Mouse (Mus musculus): ENCODE data around the gene Myocos. TPM values are rescaled to one million over a fixed set of nuclear protein-coding genes. Genes with fewer than 3 reads are reported as not detected.

Myocos gene
- polyA plus RNA-seq, 1 experiment = not detected

DNA sequence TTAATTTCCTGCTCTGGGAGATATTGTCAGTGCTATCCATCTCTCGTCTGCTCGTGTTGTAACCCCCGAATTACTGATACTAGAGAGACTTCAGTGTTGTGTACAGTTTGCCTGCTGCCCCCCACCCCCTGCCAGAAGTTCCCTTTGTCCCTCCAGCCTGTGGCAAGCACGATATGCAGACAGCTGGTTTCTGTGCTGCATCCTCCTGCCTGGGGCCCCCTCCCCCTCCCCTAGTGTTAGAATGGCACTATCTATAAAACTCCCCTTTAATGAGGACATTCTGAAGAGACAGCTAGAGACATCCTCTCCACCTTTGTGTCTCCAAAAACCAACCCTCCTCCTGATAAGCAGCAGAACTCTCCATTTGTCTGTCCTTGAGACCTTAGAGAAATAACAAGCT, 34.1 kb downstream of the Myocos start:
- Histone ChIP-seq H3K79me2 (ENCODE audit: control insufficient read depth, insufficient read depth) (no peaks in the 10 kb centered on the region), H3ac (ENCODE audit: control insufficient read depth, insufficient read length) (no peak overlapping the region), H3K27me3 (ENCODE audit: control insufficient read depth, insufficient read depth, insufficient read length) (no peaks in the 10 kb centered on the region), H3K36me3 (ENCODE audit: control insufficient read depth, insufficient read depth) (no peaks in the 10 kb centered on the region), H3K4me2 (ENCODE audit: low read depth) (no peak overlapping the region), H3K4me3 (no peak overlapping the region)
- no peak for TF ChIP-seq CEBPB (IDR thresholded peaks at IDR 0.05; ENCODE audit: insufficient read depth, poor library complexity, severe bottlenecking)
- TF ChIP-seq SRF (IDR thresholded peaks at IDR 0.05; ENCODE audit: control insufficient read depth, insufficient read length, low read depth) = no peak
- no peak for TF ChIP-seq POLR2AphosphoS2 (IDR thresholded peaks at IDR 0.05; ENCODE audit: insufficient read length, low read depth)
- no peak for TF ChIP-seq TCF12 (IDR thresholded peaks at IDR 0.05; ENCODE audit: insufficient read depth, poor library complexity, severe bottlenecking)
- no peak for TF ChIP-seq TCF3 (IDR thresholded peaks at IDR 0.05; ENCODE audit: insufficient read length, low read depth)
- TF ChIP-seq POLR2A (IDR thresholded peaks at IDR 0.05; ENCODE audit: insufficient read length, low read depth) = no peak
- TF ChIP-seq MAX (IDR thresholded peaks at IDR 0.05; ENCODE audit: low read depth) = no peak
- TF ChIP-seq MYOG (IDR thresholded peaks at IDR 0.05; ENCODE audit: control insufficient read depth in 1 of 3, insufficient read depth in 1 of 3, insufficient read length in 2 of 3, low read depth in 2 of 3) = no peak
- TF ChIP-seq USF1 (IDR thresholded peaks at IDR 0.05; ENCODE audit: low read depth) = no peak
- TF ChIP-seq REST (IDR thresholded peaks at IDR 0.05; ENCODE audit: insufficient read depth, insufficient read length) = no peak
- no peak for TF ChIP-seq E2F4 (IDR thresholded peaks at IDR 0.05; ENCODE audit: insufficient read depth)
- TF ChIP-seq MYOD1 (IDR thresholded peaks at IDR 0.05; ENCODE audit: control insufficient read depth in 1 of 3, insufficient read length in 2 of 3, low read depth in 2 of 3) = no peak

- H3K79me2 ChIP-seq (ENCODE audit: control insufficient read depth, insufficient read depth) = no peaks in the 10 kb centered on the region
- no peak overlapping the region for H3K4me2 ChIP-seq (ENCODE audit: low read depth)
- no peak overlapping the region for H3ac ChIP-seq (ENCODE audit: control insufficient read depth, insufficient read length)
- no peaks in the 10 kb centered on the region for H3K36me3 ChIP-seq (ENCODE audit: control insufficient read depth, insufficient read depth)
- no peak overlapping the region for H3K4me3 ChIP-seq
- TF ChIP-seq MYOG (IDR thresholded peaks at IDR 0.05; ENCODE audit: control insufficient read depth in 1 of 3, insufficient read depth in 1 of 3, insufficient read length in 2 of 3, low read depth in 2 of 3) = no peak
- TF ChIP-seq CEBPB (IDR thresholded peaks at IDR 0.05; ENCODE audit: insufficient read depth, poor library complexity, severe bottlenecking) = no peak
- TF ChIP-seq MYOD1 (IDR thresholded peaks at IDR 0.05; ENCODE audit: control insufficient read depth in 1 of 3, insufficient read length in 2 of 3, low read depth in 2 of 3) = no peak
- TF ChIP-seq MAX (IDR thresholded peaks at IDR 0.05; ENCODE audit: low read depth) = no peak
- no peak for TF ChIP-seq POLR2AphosphoS2 (IDR thresholded peaks at IDR 0.05; ENCODE audit: insufficient read length, low read depth)
- no peak for TF ChIP-seq POLR2A (IDR thresholded peaks at IDR 0.05; ENCODE audit: insufficient read length, low read depth)
- no peak for TF ChIP-seq TCF12 (IDR thresholded peaks at IDR 0.05; ENCODE audit: insufficient read depth, poor library complexity, severe bottlenecking)
- TF ChIP-seq USF1 (IDR thresholded peaks at IDR 0.05; ENCODE audit: low read depth) = no peak
- no peak for TF ChIP-seq E2F4 (IDR thresholded peaks at IDR 0.05; ENCODE audit: insufficient read depth)
- no peak for TF ChIP-seq REST (IDR thresholded peaks at IDR 0.05; ENCODE audit: insufficient read depth, insufficient read length)
- TF ChIP-seq SRF (IDR thresholded peaks at IDR 0.05; ENCODE audit: control insufficient read depth, insufficient read length, low read depth) = no peak
- no peak for TF ChIP-seq TCF3 (IDR thresholded peaks at IDR 0.05; ENCODE audit: insufficient read length, low read depth)
- no peaks in the 10 kb centered on the region for H3K27me3 ChIP-seq (ENCODE audit: control insufficient read depth, insufficient read depth, insufficient read length)
Observed at GRCm38 (mm10) chr1:162620487-162620886, 37.5 kb downstream of the Myocos start.

DNA sequence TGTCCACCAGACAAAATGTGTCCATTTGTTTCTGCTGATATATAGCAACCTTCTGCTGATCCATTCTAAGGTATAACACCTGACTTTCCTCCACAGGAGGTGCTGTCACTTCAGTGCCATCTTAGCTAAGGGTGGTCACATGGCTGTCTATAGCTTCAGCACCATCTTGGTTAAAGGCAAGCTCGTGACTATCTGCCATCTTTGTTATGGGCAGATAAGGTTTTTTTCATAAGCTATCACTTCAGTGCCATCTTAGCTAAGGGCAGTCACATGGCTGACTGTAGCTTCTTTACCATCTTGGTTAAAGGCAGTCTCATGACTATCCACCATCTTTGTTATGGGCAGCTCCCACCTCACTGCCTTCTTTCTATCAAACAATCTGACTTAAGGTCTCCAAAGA, 42.5 kb downstream of the Myocos start:
- Histone ChIP-seq H3K4me2 (ENCODE audit: low read depth) (no peak overlapping the region), H3ac (ENCODE audit: control insufficient read depth, insufficient read length) (no peak overlapping the region), H3K36me3 (ENCODE audit: control insufficient read depth, insufficient read depth) (no peaks in the 10 kb centered on the region), H3K79me2 (ENCODE audit: control insufficient read depth, insufficient read depth) (no peaks in the 10 kb centered on the region), H3K4me3 (no peak overlapping the region), H3K27me3 (ENCODE audit: control insufficient read depth, insufficient read depth, insufficient read length) (no peaks in the 10 kb centered on the region)
- TF ChIP-seq USF1 (IDR thresholded peaks at IDR 0.05; ENCODE audit: low read depth) = peak; percentile 47
- no peak for TF ChIP-seq POLR2A (IDR thresholded peaks at IDR 0.05; ENCODE audit: insufficient read length, low read depth)

DNA sequence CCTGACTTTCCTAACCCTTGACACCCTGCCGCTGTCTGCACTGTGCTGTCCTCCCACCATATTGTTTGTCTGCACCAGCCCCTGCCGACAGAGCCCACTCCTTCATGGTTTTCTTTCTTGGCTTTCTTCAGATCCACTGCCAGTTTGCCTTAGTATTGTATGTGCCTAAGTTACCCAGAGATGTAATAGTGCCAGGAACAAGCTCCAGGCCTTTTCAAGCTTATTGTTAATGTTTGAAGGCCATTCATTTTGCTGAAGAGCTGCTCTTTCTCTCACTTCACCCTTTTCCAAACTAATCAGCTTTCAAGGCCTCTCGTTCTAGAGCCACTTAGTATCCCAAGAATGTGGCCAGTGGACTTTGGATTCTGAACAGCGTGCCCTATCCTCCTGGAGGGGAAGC, 46.8 kb downstream of the Myocos start:
- Histone ChIP-seq H3K36me3 (ENCODE audit: control insufficient read depth, insufficient read depth) (no peaks in the 10 kb centered on the region), H3K79me2 (ENCODE audit: control insufficient read depth, insufficient read depth) (no peaks in the 10 kb centered on the region), H3K27me3 (ENCODE audit: control insufficient read depth, insufficient read depth, insufficient read length) (no peaks in the 10 kb centered on the region), H3ac (ENCODE audit: control insufficient read depth, insufficient read length) (no peak overlapping the region), H3K4me3 (no peak overlapping the region), H3K4me2 (ENCODE audit: low read depth) (no peak overlapping the region)
- TF ChIP-seq MYOD1 (IDR thresholded peaks at IDR 0.05; ENCODE audit: control insufficient read depth in 1 of 3, insufficient read length in 2 of 3, low read depth in 2 of 3) (no peak), CEBPB (IDR thresholded peaks at IDR 0.05; ENCODE audit: insufficient read depth, poor library complexity, severe bottlenecking) (no peak), E2F4 (IDR thresholded peaks at IDR 0.05; ENCODE audit: insufficient read depth) (no peak), USF1 (IDR thresholded peaks at IDR 0.05; ENCODE audit: low read depth) (no peak), REST (IDR thresholded peaks at IDR 0.05; ENCODE audit: insufficient read depth, insufficient read length) (no peak), TCF12 (IDR thresholded peaks at IDR 0.05; ENCODE audit: insufficient read depth, poor library complexity, severe bottlenecking) (no peak), SRF (IDR thresholded peaks at IDR 0.05; ENCODE audit: control insufficient read depth, insufficient read length, low read depth) (no peak), POLR2A (IDR thresholded peaks at IDR 0.05; ENCODE audit: insufficient read length, low read depth) (no peak), MYOG (IDR thresholded peaks at IDR 0.05; ENCODE audit: control insufficient read depth in 1 of 3, insufficient read depth in 1 of 3, insufficient read length in 2 of 3, low read depth in 2 of 3) (no peak), TCF3 (IDR thresholded peaks at IDR 0.05; ENCODE audit: insufficient read length, low read depth) (no peak), MAX (IDR thresholded peaks at IDR 0.05; ENCODE audit: low read depth) (no peak), POLR2AphosphoS2 (IDR thresholded peaks at IDR 0.05; ENCODE audit: insufficient read length, low read depth) (no peak)

DNA sequence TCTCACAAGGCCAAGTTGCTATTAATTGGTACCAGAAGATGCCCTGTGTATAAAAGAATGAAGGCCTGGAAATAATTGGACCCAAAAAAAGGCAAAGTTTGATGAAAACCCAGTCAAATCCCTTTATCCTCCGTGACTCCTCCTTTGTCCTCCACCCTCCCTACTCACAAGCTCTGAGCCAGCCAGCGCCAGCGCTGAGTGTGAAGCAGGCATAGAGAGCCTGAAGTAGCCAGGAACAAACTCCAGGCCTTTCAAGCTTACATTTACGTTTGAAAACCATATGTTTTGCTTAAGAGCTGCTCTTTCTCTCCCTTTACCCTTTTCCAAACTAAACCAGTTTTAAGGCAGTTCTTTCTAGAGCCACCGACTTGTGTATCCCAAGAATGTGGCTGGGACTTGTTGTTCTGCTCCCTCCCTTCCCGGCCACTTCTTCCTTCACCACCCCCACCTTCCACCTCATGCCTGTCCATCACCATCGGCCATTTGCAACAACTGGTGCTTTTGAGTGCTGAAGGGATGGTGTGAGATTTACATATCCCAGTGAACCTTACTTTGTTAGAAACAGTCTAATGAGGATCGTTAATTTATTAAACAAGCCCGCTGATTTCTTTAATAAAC, 48.3 kb downstream of the Myocos start:
- no peaks in the 10 kb centered on the region for H3K36me3 ChIP-seq (ENCODE audit: control insufficient read depth, insufficient read depth)
- H3K4me3 ChIP-seq = no peak overlapping the region
- no peak for TF ChIP-seq MAX (IDR thresholded peaks at IDR 0.05; ENCODE audit: low read depth)
- no peak for TF ChIP-seq TCF3 (IDR thresholded peaks at IDR 0.05; ENCODE audit: insufficient read length, low read depth)
- TF ChIP-seq MYOD1 (IDR thresholded peaks at IDR 0.05; ENCODE audit: control insufficient read depth in 1 of 3, insufficient read length in 2 of 3, low read depth in 2 of 3) = no peak
- H3ac ChIP-seq (ENCODE audit: control insufficient read depth, insufficient read length) = no peak overlapping the region
- H3K79me2 ChIP-seq (ENCODE audit: control insufficient read depth, insufficient read depth) = no peaks in the 10 kb centered on the region
- H3K4me2 ChIP-seq (ENCODE audit: low read depth) = no peak overlapping the region
- H3K27me3 ChIP-seq (ENCODE audit: control insufficient read depth, insufficient read depth, insufficient read length) = no peaks in the 10 kb centered on the region

Data from myocyte (in vitro differentiated cells).